Mouse (Mus musculus) adrenal gland, adult 2 months (tissue): Measurements from ENCODE around the gene Ulk4. TPM values are rescaled to one million over a fixed set of nuclear protein-coding genes. Genes with fewer than 3 reads are reported as not detected.

Experiments used
- DNase-seq: peaks from one replicate; pipeline ENCODE4 v3.0.0; 2021
- polyA plus RNA-seq: library from polyadenylated mRNA; depleted of rRNA; stranded (reverse); fragments of >200 nt; gene quantifications from 2 replicates; pipeline ENCODE4 v1.2.3, GENCODE M21; 2012
- total RNA-seq, 2 experiments: library from RNA; stranded (reverse); gene quantifications; 2 replicates each; pipeline ENCODE4 v1.2.3; 2021

Ulk4 gene
- total and polyA plus RNA-seq, 3 experiments = 1.5 to 2.3 (median 2.0) TPM

GRCm38 (mm10) chr9:120976856-120977255 is 300.1 kb downstream of the Ulk4 start:
- no peak for DNase-seq

GRCm38 (mm10) chr9:120976158-120976557 is 300.8 kb downstream of the Ulk4 start:
- DNase-seq = no peak

- DNase-seq = peak; percentile 59
Measured at GRCm38 (mm10) chr9:120974209-120974608, 302.8 kb downstream of the Ulk4 start.

GRCm38 (mm10) chr9:120973026-120973515 is 303.9 kb downstream of the Ulk4 start:
- no peak for DNase-seq

GRCm38 (mm10) chr9:120965007-120965406 is 312.0 kb downstream of the Ulk4 start:
- DNase-seq = peak; percentile 46

GRCm38 (mm10) chr9:120964224-120964623 is 312.8 kb downstream of the Ulk4 start:
- DNase-seq = no peak

GRCm38 (mm10) chr9:120963720-120964119 is 313.3 kb downstream of the Ulk4 start:
- no peak for DNase-seq

GRCm38 (mm10) chr9:120963104-120963503 is 313.9 kb downstream of the Ulk4 start:
- no peak for DNase-seq

- DNase-seq = no peak
Measured at GRCm38 (mm10) chr9:120961969-120962700, 314.9 kb downstream of the Ulk4 start.

GRCm38 (mm10) chr9:120961466-120961865 is 315.5 kb downstream of the Ulk4 start:
- no peak for DNase-seq

GRCm38 (mm10) chr9:120960611-120961010 is 316.4 kb downstream of the Ulk4 start:
- DNase-seq = no peak

- DNase-seq = no peak
Measured at GRCm38 (mm10) chr9:120959225-120959624, 317.8 kb downstream of the Ulk4 start.

- DNase-seq = no peak
Measured at GRCm38 (mm10) chr9:120958560-120958959, 318.4 kb downstream of the Ulk4 start.

- DNase-seq = no peak
Measured at GRCm38 (mm10) chr9:120958051-120958450, 318.9 kb downstream of the Ulk4 start.

- no peak for DNase-seq
Measured at GRCm38 (mm10) chr9:120951947-120952346, 325.1 kb downstream of the Ulk4 start.

GRCm38 (mm10) chr9:120950761-120951160 is 326.2 kb downstream of the Ulk4 start:
- no peak for DNase-seq

GRCm38 (mm10) chr9:120948832-120949231 is 328.2 kb downstream of the Ulk4 start:
- DNase-seq = no peak

- DNase-seq = no peak
Measured at GRCm38 (mm10) chr9:120946131-120946530, 330.9 kb downstream of the Ulk4 start.

- DNase-seq = no peak
Measured at GRCm38 (mm10) chr9:120944211-120944610, 332.8 kb downstream of the Ulk4 start.

GRCm38 (mm10) chr9:120943757-120944156 is 333.2 kb downstream of the Ulk4 start:
- DNase-seq = no peak

- DNase-seq = no peak
Measured at GRCm38 (mm10) chr9:120940858-120941257, 336.1 kb downstream of the Ulk4 start.

GRCm38 (mm10) chr9:120936351-120936750 is 340.6 kb downstream of the Ulk4 start:
- peak; percentile 68 for DNase-seq

- no peak for DNase-seq
Measured at GRCm38 (mm10) chr9:120935634-120935922, 341.4 kb downstream of the Ulk4 start.
